Mouse (Mus musculus) kidney, adult 2 months (tissue): ENCODE measurements at regions not wholly inside any gene's neighbourhood (a gene's known extent, or its start where the extent isn't known, plus 50 kb on each side); places are given as distances from the start of the nearest gene placed in this dataset.

Experiments
- CTCF ChIP-seq: fragments of 200-500 bp; conservative IDR thresholded peaks from 2 replicates; pipeline ENCODE4 v1.5.1; 2011; ENCODE audit warnings: low read depth, mild to moderate bottlenecking, control low read depth, low read length, moderate library complexity, mixed read lengths; ENCODE audit not compliant: insufficient read depth, insufficient read length
- POLR2A ChIP-seq: fragments of 200-500 bp; IDR thresholded peaks from one replicate; pipeline ENCODE4 v1.6.1; 2011; ENCODE audit warnings: low read depth, low read length, control low read depth

- TF ChIP-seq CTCF (no peak), POLR2A (no peak)
Observed at GRCm38 (mm10) chr4:4925741-4926140, 132.6 kb upstream of the Impad1 start.
